Mouse (Mus musculus): Measurements from ENCODE around the gene Cxcl10. TPM values are rescaled to one million over a fixed set of nuclear protein-coding genes. Genes with fewer than 3 reads are reported as not detected.

Gene Cxcl10
- polyA plus RNA-seq (2021; fragmentation: Nextera tagmentation) = 1.4 and 1.5 TPM in 2 replicates
- long read RNA-seq, experiment 1, partial matches to known transcripts = 1 of 1 reads
- long read RNA-seq, experiment 1, other reads (novel, unspliced or antisense) = 0 of 1 reads
- long read RNA-seq, experiment 2 = 0 reads

DNA sequence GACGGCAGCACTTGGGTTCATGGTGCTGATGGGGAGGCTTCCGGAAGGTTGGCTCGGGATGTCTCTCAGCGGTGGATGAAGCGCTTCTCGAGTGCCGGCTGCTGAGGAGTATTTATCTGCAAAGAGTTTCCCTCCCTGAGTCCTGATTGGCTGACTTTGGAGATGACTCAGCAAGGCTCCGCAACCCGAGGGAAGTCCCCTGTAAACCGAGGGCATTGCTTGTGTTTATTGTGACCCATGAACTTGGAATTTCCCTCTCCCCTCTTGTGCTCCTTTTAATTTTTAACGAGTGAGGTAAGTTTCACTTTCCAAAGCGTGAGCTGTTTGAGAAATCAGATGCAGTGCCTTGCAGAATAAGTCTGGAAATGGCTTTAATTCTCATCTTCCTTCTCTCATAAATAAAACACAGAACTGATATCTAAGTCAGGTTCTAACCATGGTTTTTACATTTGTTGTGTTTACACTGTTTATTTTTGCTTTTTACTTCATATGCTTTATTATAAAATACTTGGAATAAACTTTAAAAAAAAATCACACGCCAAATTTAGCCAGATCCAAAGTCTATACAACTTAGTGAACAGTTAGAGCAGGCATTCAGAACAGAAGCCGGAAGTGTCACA lies at the start of gene Cxcl10:
Gene Cxcl10, minus strand, starts transcription at position 96 of the 620 bp plus-strand sequence.

DNA sequence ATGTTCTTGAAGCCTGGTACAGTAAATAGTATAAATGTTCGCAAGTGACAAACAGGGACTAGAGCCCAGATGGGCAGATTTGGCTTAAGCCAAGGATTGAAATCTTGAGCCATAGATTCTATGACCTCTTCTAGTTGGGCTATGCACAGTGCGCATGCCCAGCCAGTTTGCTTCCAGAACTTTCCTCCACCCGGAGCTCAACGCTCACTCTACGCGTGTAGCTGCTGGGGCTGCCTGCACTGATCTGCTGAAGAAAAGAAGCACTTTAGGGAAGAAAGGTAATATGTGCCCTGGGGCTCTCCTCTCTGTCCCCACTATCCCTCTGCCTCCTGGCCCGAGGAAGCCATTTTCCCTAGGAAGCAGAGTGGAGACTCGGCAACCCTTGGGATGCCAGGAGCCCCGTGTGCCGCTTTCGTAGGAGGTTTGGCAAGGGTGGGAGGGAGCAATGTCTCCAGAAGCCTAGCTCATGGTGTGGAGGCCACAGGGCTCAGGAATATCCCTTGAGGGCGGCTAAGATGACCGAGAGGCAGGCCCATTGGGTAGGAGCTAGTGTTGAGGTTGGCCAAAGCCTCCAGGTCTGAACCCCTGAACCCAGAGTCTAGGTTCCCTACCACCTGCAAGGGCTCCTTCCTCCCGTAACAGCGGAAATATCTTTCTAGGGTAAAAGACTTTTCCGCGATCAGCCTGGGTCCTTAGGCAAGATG lies 16.9 kb downstream of the Cxcl10 start, which contains the start of gene Art3:
Gene Art3, plus strand, starts transcription at position 193 of the 704 bp plus-strand sequence.

DNA sequence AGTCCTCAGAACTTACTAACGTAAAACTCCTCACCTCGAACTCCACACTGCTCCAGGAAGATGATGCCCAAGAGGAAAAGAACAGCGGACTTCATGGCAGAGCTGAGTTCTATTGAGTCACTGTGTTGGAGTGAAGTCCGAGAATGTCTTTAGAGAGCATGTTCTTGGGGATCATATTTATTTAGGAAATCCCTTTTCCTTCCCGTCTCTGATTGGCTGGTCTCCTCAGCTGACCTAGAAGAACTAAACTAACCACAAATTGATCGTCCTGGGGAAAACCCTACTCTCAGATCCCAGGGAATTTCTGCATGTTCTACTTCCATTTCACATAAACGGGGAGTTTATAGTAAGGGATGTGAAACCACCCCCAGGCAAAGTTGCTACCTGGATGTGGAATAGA lies 20.8 kb downstream of the Cxcl10 start, which contains the start of gene Cxcl9:
Gene Cxcl9, minus strand, starts transcription at position 151 of the 400 bp plus-strand sequence.

DNA sequence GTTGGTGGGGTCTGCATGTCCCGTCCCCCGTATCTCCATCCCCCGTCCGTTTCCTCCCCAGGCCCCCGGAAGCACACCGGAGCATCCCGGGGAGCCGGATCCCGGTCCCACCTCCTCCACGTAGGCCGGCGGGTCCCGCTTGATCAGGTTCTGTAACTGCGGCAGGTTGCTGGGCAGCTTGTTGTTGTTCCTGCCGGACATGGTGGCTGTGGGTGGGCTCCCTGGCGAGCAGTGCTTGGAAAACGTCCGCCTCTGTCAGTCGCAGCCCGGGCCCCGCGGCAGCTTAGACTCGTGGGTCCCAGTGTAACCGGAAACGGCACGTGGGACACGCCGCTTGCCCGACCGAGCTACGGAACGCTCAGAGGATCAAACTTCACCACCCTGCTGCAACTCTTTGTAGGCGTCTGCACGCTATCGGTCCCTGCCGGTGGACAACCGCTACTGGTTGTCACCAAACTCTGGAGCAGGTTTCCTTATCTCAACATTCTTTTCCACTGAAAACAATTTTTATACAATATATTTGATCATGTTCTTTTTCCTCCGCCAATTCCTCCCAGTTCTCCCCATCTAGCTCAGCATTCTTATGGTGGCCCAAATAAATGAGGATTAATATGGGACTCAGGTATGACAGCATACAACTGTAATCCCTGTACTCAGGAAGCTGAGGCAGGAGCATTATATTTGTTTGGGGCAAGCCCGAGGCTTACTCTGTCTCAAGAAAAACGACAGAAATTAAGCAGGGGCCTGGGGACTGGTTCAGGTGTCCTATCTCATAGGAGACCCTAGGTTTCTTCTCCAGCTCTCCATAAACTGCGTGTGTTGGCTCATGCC lies 38.8 kb downstream of the Cxcl10 start, which contains the start of gene Sdad1:
Gene Sdad1, minus strand, starts transcription at position 799 of the 831 bp plus-strand sequence.

Other genes starting within 250 kb of the Cxcl10 start
- gene Uso1, start 211.0 kb downstream of the Cxcl10 start, polyA plus RNA-seq (2021; fragmentation: Nextera tagmentation) = 13.7 and 14.1 TPM in 2 replicates
- not detected in 2 replicates for gene U90926, start 133.5 kb downstream of the Cxcl10 start, polyA plus RNA-seq (2021; fragmentation: Nextera tagmentation)
- 0.34 and 0.49 TPM in 2 replicates for gene Ppef2, start 92.6 kb downstream of the Cxcl10 start, polyA plus RNA-seq (2021; fragmentation: Nextera tagmentation)
- 44.4 and 55.2 TPM in 2 replicates for gene Naaa, start 70.7 kb downstream of the Cxcl10 start, polyA plus RNA-seq (2021; fragmentation: Nextera tagmentation)
- gene Sdad1, start 38.4 kb downstream of the Cxcl10 start, polyA plus RNA-seq (2021; fragmentation: Nextera tagmentation) = 7.7 and 8.0 TPM in 2 replicates
- gene Cxcl9, start 20.8 kb downstream of the Cxcl10 start, polyA plus RNA-seq (2021; fragmentation: Nextera tagmentation) = not detected in 2 replicates
- 4.5 and 5.8 TPM in 2 replicates for gene Art3, start 17.1 kb downstream of the Cxcl10 start, polyA plus RNA-seq (2021; fragmentation: Nextera tagmentation)
- gene Nup54, start 86.3 kb upstream of the Cxcl10 start, polyA plus RNA-seq (2021; fragmentation: Nextera tagmentation) = 17.9 and 19.1 TPM in 2 replicates
- gene Scarb2, start 157.9 kb upstream of the Cxcl10 start, polyA plus RNA-seq (2021; fragmentation: Nextera tagmentation) = 14.3 and 16.4 TPM in 2 replicates
- 0.75 and 4.6 TPM in 2 replicates for gene Fam47e, start 206.2 kb upstream of the Cxcl10 start, polyA plus RNA-seq (2021; fragmentation: Nextera tagmentation)

Measured in layer of hippocampus, adult 6 months (tissue).